Mouse (Mus musculus) kidney, postnatal 14 days (tissue): ENCODE measurements around the gene Pacrg.

Experiments used
- DNase-seq: peaks from one replicate; pipeline ENCODE4 v3.0.0; 2022; ENCODE audit warnings: mixed read lengths

Pacrg gene

DNA sequence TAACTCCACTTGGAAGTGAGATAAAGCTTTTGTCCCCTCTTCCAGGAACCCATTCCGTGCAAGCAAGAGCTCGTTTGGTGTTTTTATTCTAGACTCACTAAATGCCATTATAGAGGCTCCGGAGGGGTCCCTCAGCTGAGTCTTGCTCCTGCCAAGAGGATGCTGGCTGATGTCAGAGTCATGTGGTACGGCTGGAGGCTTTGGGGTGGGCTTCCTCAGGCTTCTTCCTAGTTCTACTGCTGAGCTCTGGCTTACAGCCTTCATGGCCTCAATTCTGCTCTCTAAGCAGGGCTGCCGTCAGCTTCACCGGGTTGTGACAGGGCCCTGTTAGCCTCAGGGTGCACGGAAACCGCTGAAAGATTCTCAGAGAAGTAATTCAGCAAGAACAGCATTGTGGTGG, 305.9 kb downstream of the Pacrg start:
- no peak for DNase-seq

DNA sequence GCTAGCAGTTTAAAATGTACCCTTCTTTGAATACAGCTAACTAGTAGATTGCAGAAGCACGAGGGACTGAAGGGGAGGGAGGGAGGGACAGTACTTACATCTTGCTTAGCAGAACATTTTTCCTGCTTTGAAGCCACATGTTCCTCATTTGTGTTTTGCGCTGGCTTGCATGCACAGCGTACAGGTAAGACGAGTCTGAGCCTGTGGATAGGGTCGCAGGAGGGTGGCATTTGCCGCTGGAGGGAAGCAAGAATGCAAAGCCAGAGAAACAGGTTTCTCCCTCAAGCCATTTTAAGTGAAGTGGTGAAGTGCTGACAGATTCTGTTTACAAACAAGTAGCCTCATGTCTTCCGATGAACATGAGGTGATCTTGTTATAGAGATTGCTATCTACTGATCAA, 306.6 kb downstream of the Pacrg start:
- no peak for DNase-seq

DNA sequence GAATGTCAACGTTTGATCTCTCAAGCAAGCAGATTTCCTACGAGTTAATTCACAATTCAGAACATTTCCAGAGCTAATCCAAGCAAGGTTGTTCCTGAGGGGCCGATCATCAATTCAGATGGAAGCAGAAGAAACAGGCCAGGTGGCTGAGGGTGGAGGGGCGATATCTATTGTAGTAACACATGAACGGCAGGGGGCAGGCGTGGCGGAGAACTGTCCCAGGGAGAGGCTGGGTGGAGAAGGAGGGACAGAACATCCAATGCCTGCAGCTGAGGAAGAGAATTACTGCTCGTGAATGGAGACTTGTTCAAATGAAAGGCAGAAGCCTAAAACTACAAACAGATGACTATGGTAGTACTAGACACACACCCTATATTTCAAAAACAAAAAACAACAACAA, 309.1 kb downstream of the Pacrg start:
- peak; percentile 29 for DNase-seq

DNA sequence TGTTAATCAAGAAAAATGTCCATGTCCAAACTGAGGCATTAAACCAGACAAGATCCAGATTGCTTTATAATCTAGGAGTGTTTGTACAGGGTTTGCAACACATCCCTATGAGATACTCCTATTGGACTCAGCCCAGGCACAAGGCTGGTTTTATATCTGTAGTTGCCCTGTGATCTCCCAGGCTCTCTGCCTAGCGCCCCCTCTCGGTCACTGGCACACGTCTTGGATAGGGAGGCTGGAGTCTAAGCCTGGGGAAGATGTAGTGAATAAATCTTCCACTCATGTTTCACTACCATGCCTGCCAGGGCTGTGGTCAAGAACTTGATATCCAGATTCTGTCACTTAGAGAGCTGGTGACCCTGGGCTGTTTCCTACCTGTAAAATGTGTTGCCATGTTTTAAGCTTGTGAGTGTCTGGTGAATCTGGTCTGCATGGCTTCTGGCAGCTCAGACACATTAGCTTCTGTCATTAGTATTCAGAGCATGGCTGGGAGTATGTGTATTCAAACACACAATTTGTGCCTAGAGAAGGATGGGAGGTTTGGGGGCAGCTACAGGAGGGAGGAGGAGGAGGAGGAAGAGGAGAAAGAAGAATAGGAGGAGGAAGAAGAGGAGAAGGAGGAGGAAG, 310.7 kb downstream of the Pacrg start:
- no peak for DNase-seq

DNA sequence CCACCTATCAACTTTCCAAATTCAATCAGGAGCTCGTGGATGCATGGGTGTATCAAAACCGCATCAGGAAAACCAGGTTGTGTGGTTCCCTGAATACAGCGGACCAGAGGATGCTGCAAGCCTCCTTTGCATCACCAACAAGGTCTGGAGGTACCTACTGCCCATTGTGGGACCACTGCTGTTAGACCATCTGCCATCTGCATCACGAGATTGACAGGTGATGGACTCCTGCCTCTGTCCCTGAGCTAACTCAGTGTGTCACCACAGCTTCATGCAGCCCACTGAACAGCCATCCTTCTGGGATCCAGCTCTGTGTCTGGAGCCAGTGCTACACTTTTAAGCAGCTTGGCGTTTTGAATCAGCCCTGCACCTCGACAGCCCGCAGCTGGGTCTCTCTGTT, 318.8 kb downstream of the Pacrg start:
- DNase-seq = no peak

DNA sequence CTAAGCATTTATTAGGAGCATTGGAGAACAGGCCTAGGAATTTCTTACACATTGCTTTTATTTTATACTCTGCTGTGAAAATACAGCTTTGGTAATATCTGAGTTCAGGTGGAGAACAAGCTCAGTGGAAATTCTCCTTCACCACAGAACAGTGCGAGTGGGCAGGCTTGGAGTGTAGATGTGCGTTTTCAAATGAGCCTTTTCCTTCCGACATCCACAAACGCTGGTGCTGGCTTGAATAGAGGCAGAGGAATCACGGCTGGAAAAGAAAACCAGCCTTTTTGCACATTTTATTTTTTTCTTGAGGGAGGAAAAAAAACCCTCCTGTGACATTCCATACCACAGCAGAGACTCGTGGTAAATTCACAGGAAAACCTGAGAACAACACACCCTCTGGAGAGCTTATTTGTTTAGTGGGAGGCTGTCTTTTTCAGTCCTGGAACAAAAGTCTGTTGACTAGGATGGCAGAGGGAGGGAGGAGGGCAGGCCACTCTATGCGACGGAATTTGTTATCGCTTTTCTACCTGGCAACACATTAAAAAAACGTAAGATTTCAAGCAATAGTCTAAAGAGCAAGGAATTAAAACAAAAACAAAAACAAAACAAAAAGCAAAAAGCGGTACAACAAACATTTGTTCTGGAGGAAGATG, 320.5 kb downstream of the Pacrg start:
- no peak for DNase-seq

DNA sequence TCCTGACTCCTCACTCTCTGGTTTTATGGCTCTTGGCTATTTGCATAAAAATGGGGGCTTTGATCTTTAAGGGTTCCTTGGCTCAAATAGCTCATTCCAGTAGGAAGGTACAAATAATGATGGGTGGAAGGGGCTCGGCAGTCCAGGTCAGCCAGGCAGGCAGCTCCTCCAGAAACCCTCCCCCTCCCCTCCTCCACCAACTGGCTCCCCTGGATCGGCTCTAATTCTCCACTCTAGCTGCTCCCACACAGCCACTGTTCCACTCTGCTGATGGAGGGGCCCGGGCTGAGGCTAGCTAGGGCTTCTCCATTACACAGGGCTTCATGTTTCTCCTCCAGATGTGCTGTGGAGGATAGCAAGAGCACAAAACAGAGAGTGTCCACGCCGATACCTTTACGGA, 325.3 kb downstream of the Pacrg start:
- no peak for DNase-seq

DNA sequence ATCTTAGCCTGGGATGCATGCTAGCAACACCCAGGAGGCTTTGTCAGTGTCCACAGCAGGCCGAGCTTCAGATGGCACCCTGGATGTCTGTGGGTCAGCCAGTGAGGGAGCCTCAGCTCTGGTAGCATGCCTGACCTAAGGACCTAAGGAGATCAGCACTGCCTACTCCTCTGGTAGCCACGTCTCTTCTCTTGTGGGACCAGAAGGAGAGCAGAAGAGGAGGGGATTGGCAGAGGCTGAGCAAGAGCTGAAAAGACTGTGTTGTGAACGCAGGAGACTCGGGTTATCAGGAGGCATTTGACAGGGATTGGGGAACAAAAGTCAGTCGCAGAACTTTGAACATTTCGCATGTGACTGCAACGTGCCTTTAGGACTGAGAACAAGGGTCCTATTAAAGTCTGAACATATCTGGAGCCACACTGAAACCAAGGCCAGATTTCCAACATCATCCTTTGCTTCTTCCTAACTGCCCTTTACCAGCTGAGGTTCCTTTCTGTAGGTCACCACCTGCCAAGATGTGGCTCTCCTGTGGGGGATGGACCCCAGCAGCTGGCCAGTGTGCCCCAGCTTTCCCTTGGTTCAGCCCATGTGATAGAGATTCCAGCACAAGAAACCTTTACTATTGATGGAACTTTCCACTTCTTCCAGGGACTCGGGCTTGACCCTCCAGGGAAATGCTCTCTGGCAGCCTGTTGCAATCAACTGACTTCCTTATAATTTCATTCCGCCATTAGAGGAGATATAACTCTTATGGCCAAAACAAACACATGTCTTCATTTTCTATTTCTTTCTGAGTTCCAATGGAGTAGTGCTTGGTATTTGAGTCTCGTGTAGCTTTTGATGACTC, 329.0 kb downstream of the Pacrg start:
- no peak for DNase-seq

DNA sequence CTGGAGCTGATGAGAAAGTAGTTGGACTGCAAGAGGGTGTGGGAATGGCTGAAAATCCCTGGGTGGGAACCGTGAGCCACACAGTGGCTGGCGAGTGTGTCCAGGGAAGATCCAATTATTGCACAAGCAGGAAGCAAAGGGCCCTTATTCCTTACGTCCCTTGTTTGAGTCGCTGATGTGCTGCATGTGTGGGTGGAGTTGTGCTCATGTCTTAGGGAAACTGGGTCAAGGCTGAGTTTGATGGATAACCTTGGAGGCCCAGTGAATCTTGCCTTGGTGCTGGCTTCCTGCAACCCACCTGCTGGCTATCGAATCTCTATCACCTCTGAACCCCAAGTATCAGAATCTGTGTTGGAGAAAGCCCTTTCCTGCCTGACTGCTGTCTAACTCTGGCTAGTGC, 329.6 kb downstream of the Pacrg start:
- DNase-seq = no peak

DNA sequence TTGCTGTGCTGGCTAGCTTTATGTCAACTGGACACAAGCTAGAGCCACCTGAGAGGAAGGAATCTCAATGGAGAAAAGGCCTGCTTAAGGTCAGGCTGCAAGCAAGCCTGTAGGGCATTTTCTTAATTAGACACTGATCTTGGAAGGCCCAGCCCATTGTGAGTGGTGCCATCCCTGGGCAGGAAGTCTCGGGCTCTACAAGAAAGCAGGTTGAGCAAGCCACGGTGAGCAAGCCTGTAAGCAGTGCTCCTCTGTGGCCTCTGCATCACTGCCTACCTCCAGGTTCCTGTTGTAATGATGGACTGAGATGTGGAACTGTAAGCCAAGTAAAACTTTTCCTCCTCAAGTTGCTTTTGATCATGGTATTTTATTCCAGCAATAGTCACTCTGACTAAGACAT, 332.0 kb downstream of the Pacrg start:
- no peak for DNase-seq

DNA sequence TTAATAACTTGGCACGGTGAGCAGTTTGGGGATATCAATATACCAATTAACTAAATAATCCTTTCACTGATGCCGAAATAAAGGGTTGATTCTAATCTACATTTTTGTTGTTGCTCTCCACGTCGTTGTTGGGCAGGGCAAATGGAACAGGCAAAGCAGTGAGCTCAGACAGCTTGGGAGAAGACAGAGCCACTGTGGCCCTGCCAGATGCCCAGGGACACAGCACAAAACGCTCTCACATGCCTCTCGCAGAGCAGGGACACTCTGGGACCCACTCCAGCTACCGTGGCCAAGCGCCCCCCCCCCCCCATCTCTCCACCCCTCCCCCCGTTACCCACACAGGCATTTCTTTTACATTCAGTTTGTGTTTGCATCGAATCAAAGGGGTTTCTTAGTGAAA, 332.6 kb downstream of the Pacrg start:
- no peak for DNase-seq

DNA sequence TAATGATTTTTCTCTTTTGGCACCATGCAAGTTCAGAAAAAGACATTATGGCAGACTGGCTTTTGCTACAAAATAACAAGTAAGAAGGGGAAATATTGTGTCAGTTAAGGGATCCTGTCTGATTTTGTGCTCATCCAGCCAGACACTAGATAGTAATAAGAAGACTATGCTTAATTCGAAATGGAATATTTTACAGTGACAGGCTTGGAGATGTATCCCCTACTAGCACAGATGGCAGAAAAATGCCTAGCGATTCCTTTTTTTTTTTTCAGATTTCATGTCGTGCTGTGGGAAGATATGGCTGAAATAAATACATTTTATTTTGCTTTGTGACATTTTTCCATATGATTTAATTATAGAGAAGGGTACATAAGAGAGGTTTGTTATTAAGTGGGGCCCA, 333.2 kb downstream of the Pacrg start:
- no peak for DNase-seq

DNA sequence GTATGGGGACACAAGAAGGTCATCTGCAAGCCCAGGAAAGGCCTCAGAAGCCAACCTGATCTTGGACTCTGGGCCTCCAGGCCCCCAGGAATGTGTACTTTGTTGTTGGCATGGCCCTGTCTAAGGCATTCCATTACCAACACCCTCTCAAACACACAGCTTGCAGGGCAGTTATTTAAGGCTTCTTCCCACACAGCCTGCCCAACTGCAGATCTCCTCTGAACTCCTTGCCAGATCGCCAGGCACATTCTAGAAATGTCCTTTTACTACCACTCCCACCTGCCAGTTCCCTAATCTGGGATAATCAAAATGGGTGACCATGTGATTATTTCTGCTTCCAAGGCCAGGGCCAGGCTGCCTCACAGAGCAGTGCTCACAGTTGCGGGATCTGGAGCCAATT, 338.7 kb downstream of the Pacrg start:
- DNase-seq = no peak

DNA sequence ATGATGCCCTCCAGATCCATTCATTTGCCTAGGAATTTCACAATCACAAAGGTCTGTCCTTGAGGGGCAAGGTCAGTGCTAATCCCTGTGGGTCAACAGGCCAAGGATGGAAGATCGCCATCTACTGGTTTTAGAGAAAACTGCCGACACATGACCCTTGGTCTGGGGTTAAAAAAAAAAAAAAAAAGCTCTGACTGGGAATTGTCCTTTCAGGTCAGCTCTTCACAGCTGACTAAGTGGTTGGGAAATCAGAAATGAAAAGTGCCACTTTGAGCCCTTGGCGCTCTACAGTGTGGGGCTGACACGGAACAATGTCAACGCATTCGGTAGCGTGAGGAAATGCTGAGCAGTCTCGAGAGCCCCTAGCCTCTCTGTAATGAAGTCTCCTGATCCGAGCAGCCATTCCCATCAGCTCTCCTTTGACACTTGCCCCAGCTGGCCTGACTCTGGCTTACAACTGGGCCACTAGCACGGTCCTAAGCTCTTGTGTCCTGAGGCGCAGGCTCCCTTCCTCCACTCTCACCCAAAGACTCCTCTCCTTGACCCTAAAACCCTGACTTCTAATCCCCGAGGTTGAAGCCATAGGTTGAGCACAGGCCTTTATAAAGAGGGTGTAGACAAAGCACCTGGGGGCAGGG, 339.2 kb downstream of the Pacrg start:
- peak; percentile 39 for DNase-seq

DNA sequence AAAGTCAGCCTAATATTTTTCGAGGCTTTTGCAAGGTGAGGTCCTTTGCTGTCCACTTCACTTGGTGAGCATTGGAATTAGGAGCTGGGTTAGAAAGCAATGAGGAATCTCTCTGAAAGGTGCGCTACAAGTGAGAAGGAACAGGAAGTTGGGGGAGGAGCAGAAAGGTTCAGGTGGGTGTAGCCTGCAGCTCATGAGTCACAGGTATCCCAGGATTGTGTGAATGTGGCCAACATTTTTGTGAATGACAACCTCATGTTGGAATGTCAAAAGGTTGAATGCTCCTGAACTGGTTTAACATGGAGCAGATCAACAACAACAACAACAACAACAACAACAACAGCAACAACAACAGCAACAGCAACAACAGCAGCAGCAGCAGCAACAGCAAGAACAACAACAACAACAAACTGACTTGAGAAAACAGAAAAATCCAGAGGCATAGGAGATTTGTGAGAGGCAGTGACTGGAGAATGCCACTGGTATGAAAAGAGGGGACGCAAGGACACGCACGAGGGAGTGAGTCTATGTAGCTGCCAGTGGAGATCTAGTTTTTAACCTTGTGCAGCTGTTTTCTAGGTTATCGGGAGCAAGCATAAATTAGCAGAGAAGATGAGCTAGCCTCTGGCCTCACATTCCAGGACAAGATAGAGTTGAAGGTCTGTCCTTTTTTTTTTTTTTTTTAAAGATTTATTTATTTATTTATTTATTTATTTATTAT, 341.0 kb downstream of the Pacrg start:
- no peak for DNase-seq

DNA sequence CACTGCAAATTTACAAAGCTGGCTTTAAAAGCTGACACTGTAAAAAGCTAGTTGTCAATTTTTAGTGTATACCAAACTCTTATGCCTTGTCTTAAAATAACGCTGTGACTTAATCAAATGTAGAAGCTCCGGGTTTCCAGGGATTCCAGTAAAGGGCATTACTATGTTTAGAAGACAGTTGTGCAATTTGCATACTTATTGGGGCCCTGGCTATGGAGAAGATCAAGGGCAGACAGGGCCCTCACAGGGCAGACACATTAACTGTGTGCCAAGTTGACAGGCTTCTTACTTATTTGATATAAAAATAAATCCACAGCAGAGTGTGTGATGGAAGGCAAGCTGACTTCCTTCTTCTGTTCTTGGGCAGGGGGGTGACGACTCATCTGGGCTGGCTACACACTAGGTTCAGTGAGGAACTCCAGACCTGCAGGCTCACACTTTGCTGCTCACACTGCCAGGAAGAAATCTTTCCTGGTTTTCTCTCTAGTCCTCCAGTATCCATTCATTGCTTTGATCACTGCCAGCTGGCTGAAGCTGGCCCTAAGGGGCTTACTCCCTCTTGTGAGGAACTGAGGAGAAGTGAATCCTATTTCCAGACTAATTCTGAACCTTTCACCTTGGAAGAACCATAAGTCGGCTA, 342.2 kb downstream of the Pacrg start:
- DNase-seq = no peak

DNA sequence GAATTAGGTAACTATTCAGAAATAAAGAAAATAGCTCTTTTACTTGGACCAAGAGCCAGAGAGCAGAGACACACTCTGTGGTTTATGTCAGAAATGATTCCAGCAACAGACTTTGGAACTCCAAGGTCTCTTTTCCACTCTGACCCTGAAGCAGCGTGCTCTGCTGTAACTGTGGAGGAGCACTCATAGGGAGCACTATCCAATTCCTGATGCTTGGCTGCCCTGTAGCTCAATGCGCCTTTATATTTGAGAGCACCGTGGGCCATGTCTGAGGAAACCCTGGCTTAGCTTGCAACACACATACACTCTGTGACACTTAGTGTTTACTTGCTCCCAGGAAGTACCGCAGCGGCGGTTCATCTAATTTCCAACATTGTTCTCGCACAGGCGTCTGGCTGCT, 344.0 kb downstream of the Pacrg start:
- DNase-seq = no peak

DNA sequence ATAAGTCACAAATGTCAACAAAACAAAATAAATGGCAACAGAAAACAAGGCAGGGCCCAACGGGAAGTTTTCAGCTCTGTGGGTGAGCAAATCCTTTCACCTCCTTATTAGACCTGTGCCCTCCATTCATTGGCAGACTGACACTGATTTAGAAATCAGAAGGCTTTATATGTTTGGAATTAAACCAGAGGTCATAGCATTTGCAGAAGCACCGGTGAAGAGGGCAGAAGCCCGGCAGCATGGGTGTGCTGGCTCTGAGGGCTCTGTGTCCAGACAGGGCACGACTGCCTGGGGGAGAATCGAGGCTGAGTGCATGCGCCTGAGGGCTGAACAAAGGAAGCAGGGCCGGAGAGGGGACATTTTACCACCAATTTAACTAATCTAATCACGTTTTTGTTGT, 344.5 kb downstream of the Pacrg start:
- DNase-seq = no peak

DNA sequence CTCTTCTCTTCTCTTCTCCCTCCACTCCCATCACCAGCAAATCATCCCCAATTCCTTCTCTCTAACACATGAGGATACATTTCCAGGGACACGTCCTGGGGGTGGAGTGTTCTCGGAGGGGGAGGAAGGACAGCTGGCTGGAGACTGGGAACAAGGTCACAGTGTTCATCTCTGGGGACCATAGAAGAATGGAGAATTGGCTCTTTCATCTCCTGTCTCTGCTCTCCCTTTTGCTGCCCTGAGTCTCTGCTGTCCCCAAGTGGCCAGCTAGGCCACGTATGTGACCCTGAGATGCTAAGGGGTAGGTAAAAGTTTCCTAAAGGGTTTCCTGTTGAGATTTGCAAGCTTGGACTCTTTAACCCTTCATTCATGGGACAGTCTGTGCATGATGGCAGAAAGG, 347.0 kb downstream of the Pacrg start:
- peak; percentile 65 for DNase-seq

DNA sequence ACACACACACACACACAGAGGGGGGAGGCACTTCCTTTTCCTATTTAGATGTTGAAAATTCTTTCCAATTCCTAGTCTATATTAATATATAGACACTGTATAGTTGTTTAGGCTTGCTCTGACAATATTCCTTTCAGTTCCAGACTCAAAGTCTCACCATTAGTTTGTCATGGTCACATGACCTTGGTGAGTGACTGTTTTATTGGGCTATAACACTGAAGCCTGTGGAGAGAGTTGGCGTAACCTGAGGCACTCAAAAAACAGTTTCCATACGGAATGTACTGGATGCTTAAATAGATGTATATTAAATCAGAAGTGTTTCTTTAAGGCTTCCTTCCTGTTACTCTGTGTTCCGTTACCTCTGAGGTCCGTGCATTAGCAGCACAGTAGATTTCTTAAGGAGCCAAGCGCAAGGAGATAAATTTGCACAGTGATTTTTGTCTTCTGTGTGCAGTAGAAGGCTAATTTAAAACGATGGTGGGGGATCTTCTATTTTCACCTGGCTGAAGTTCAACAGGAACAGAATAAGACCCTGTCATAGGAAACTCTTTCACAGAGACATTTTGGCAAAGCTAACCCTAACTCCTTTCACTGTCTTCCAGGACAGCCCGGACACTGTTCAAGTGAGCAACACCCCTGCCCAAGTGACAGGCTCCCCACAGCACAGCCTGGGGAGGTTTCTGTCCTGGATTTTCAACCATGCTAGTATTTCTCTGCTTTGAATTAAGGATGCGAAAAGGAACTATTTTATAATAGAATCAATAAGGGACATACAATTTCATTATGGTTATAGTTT, 349.5 kb downstream of the Pacrg start:
- DNase-seq = no peak

DNA sequence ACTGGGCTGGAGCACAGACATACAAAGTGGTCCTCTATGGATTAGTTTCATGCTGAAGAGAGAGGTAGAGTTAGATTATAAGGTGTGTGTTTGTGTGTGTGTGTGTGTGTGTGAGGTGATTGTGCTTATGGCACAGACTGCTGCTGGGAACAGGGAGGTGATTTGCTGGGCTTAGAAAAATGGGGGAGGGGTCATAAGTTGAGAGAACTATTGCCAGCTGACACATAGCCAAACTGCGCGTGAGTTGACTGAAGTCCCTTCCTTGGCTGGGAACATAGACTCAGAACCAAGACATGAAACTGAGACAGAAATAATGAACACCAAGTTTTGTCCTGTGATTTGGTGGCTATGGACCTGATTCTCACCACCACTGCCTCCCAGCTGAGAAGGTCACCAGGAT, 351.2 kb downstream of the Pacrg start:
- no peak for DNase-seq
